Comparison of ENCODE assay signal across 12 mouse cellular contexts in the genomic region with DNA sequence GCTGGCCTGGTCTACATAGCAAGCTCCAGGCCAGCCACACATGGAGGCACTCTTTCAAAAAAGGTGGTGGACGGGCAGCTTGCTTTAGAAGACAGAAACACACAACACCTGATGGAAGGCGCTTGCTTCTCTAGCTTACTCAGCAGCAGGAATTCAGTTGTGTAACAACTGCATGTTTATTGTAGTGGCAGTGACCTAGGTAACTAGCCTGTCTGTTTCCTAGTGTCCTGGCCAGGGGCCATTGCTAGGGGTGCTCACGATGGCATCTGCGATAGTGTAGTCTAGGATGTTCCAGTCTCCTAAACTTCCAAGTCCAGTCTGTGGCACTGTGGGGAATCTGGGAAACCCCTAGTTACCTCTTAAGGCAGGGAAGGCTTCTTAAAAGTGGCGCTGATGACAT. TPM values are rescaled to one million over a fixed set of nuclear protein-coding genes. Genes with fewer than 3 reads are reported as not detected.
DNase-seq lines count a peak whose midpoint lies in the region; ATAC-seq and TF ChIP-seq lines count a peak whose summit lies in the region.
"Had no signal": no experiment of that assay in that cellular context is flagged by ENCODE, and none has a peak within 500 bp of the region (broad histone marks: within the 10 kb centered on the region; RNA-seq: fewer than 3 reads in every experiment).

No protein-coding gene starts in this region.

- DNase-seq in CH12.LX (ENCODE audit: extremely low read depth): no peak
- no peak for DNase-seq in embryonic facial prominence, embryonic 10.5 days (ENCODE audit: low spot score)
- DNase-seq in hindbrain, embryonic 14.5 days (ENCODE audit: low spot score): no peak
- no peak for DNase-seq in midbrain, embryonic 10.5 days (ENCODE audit: low spot score)
- DNase-seq in urinary bladder, postnatal 25 days (ENCODE audit: low spot score): no peak
- no peak for DNase-seq in thymus, adult 2 months
- DNase-seq in adrenal gland, postnatal 4 days (ENCODE audit: low spot score in 2 of 2): no peak
- DNase-seq: adrenal gland, adult 2 months; heart, adult 18-20 months; kidney, adult 8-10 months; thymus, postnatal 4 days had no signal

- no peak overlapping the region for H3K9ac ChIP-seq in CH12.LX (ENCODE audit: insufficient read depth, low read depth)
- H3K9ac ChIP-seq in hindbrain, embryonic 14.5 days: no peak overlapping the region
- H3K9ac ChIP-seq: embryonic facial prominence, embryonic 15.5 days had no signal

- TF ChIP-seq CTCF in CH12.LX (conservative IDR thresholded peaks at IDR 0.05 in 1 of 2, IDR thresholded peaks at IDR 0.05 in 1 of 2; ENCODE audit: low read depth in 2 of 2, low read length in 2 of 2): no peak
- TF ChIP-seq CTCF in thymus, adult 2 months (IDR thresholded peaks at IDR 0.05; ENCODE audit: borderline replicate concordance, control insufficient read depth, extremely low read depth, insufficient read depth, low read length, poor library complexity): no peak

- no peaks in the 10 kb centered on the region for H3K27me3 ChIP-seq in CH12.LX (replicated peaks)
- no peaks in the 10 kb centered on the region for H3K27me3 ChIP-seq in embryonic facial prominence, embryonic 10.5 days (replicated peaks; ENCODE audit: low read depth, poor library complexity, severe bottlenecking)
- H3K27me3 ChIP-seq in hindbrain, embryonic 14.5 days (ENCODE audit: control insufficient read depth, insufficient read depth, low read length): no peaks in the 10 kb centered on the region
- no peaks in the 10 kb centered on the region for H3K27me3 ChIP-seq in midbrain, embryonic 10.5 days (ENCODE audit: low read depth, poor library complexity, severe bottlenecking)
- no peaks in the 10 kb centered on the region for H3K27me3 ChIP-seq in thymus, adult 2 months (ENCODE audit: control insufficient read depth, insufficient read depth, low read length)
- H3K27me3 ChIP-seq: embryonic facial prominence, embryonic 15.5 days had no signal

- H3K27ac ChIP-seq in CH12.LX (ENCODE audit: insufficient read depth, low read depth): peak overlapping the region; percentile 28; the same call in 1 of the 2 replicates
- peak overlapping the region; percentile 97 for H3K27ac ChIP-seq in embryonic facial prominence, embryonic 10.5 days (replicated peaks)
- H3K27ac ChIP-seq in hindbrain, embryonic 14.5 days: peak overlapping the region; percentile 99
- peak overlapping the region; percentile 99 for H3K27ac ChIP-seq in midbrain, embryonic 10.5 days (replicated peaks)
- H3K27ac ChIP-seq in thymus, adult 2 months (ENCODE audit: control insufficient read depth, insufficient read depth, low read length): no peak overlapping the region

- no peak overlapping the region for H3K4me2 ChIP-seq in CH12.LX (ENCODE audit: insufficient read depth, low read depth, poor library complexity, severe bottlenecking)
- no peak overlapping the region for H3K4me2 ChIP-seq in hindbrain, embryonic 14.5 days (replicated peaks)
- H3K4me2 ChIP-seq: embryonic facial prominence, embryonic 15.5 days had no signal

- H3K9me3 ChIP-seq in CH12.LX (replicated peaks; ENCODE audit: low read length): no peaks in the 10 kb centered on the region
- H3K9me3 ChIP-seq in embryonic facial prominence, embryonic 10.5 days: no peaks in the 10 kb centered on the region
- H3K9me3 ChIP-seq in hindbrain, embryonic 14.5 days (ENCODE audit: control insufficient read depth, low read length): no peaks in the 10 kb centered on the region
- H3K9me3 ChIP-seq in midbrain, embryonic 10.5 days (replicated peaks): no peaks in the 10 kb centered on the region
- H3K9me3 ChIP-seq: embryonic facial prominence, embryonic 15.5 days had no signal

- ATAC-seq in hindbrain, embryonic 14.5 days (ENCODE audit: low FRiP score): no peak

- no peak for TF ChIP-seq RAD21 in CH12.LX (IDR thresholded peaks at IDR 0.05; ENCODE audit: low read depth, low read length)

- H3K4me3 ChIP-seq in CH12.LX (replicated peaks in 1 of 3; ENCODE audit: low read depth in 2 of 3, low read length in 2 of 3, poor library complexity in 1 of 3): no peak overlapping the region
- no peak overlapping the region for H3K4me3 ChIP-seq in embryonic facial prominence, embryonic 10.5 days
- H3K4me3 ChIP-seq in hindbrain, embryonic 14.5 days (replicated peaks; ENCODE audit: low read length): no peak overlapping the region
- H3K4me3 ChIP-seq in midbrain, embryonic 10.5 days: no peak overlapping the region
- H3K4me3 ChIP-seq in thymus, adult 2 months (ENCODE audit: control insufficient read depth, insufficient read depth, low read length): no peak overlapping the region
- H3K4me3 ChIP-seq: embryonic facial prominence, embryonic 15.5 days had no signal

- peaks cover 20 to 38% of the 10 kb centered on the region in 2 experiments for H3K36me3 ChIP-seq in CH12.LX (replicated peaks in 1 of 2; ENCODE audit: control insufficient read depth in 1 of 2, insufficient read depth in 1 of 2, low read length in 1 of 2)
- H3K36me3 ChIP-seq in embryonic facial prominence, embryonic 10.5 days (replicated peaks): peaks cover 25% of the 10 kb centered on the region
- peaks cover 7% of the 10 kb centered on the region for H3K36me3 ChIP-seq in hindbrain, embryonic 14.5 days (replicated peaks; ENCODE audit: control insufficient read depth, insufficient read depth)
- H3K36me3 ChIP-seq in midbrain, embryonic 10.5 days: peaks cover 20% of the 10 kb centered on the region
- no peaks in the 10 kb centered on the region for H3K36me3 ChIP-seq in thymus, adult 2 months (ENCODE audit: control insufficient read depth, insufficient read depth, low read length)

- H3K79me2 ChIP-seq in CH12.LX (replicated peaks; ENCODE audit: control insufficient read depth, extremely low read depth, insufficient read depth, poor library complexity, severe bottlenecking): peaks cover 20% of the 10 kb centered on the region

- dilution Hi-C loops in CH12.LX (cut with MboI; ENCODE audit: extremely low pct_ligation_motif_present, extremely low pct_unique_long_range_greater_than_20kb, low sequenced_read_pairs): no loop called here

- WGBS in embryonic facial prominence, embryonic 10.5 days: 93% methylated on average over 5 of the region's 5 CpGs
- 81% methylated on average over 5 of the region's 5 CpGs for WGBS in hindbrain, embryonic 14.5 days
- WGBS in midbrain, embryonic 10.5 days: 87% methylated on average over 5 of the region's 5 CpGs
- WGBS in thymus, adult 2 months: 96% methylated on average over 5 of the region's 5 CpGs

- in situ Hi-C loops in CH12.LX (cut with MboI; ENCODE audit: low pct_ligation_motif_present, low pct_unique_long_range_greater_than_20kb, low sequenced_read_pairs): loop anchor here (5.0 to 10.0 kb wide), 2 partner anchors 71 to 93 kb away; a partner anchor contains a TSS

- TF ChIP-seq EP300 in CH12.LX (IDR thresholded peaks at IDR 0.05; ENCODE audit: low read length): no peak

- no peak for TF ChIP-seq POLR2A in CH12.LX (IDR thresholded peaks at IDR 0.05; ENCODE audit: low read depth, low read length)
- TF ChIP-seq POLR2A in thymus, adult 2 months (IDR thresholded peaks at IDR 0.05; ENCODE audit: control insufficient read depth, extremely low read depth, insufficient read depth, low read length, poor library complexity): no peak

- H3K4me1 ChIP-seq in CH12.LX (ENCODE audit: control insufficient read depth in 1 of 2, insufficient read depth in 2 of 2): peaks cover 2 to 41% of the 10 kb centered on the region in 2 experiments; a peak in 3 of 4 replicates
- peaks cover 37% of the 10 kb centered on the region for H3K4me1 ChIP-seq in embryonic facial prominence, embryonic 10.5 days
- H3K4me1 ChIP-seq in hindbrain, embryonic 14.5 days (replicated peaks; ENCODE audit: control insufficient read depth, insufficient read depth, low read length): peaks cover 21% of the 10 kb centered on the region
- peaks cover 44% of the 10 kb centered on the region for H3K4me1 ChIP-seq in midbrain, embryonic 10.5 days
- peaks cover 35% of the 10 kb centered on the region for H3K4me1 ChIP-seq in thymus, adult 2 months (replicated peaks; ENCODE audit: control insufficient read depth, insufficient read depth, low read length)

TF ChIP-seq in CH12.LX, 34 proteins besides CTCF, POLR2A, EP300 and RAD21 (continues in another document):
- no peak for TF ChIP-seq USF1 (IDR thresholded peaks at IDR 0.05; ENCODE audit: low read depth, low read length)
- no peak for TF ChIP-seq CHD1 (IDR thresholded peaks at IDR 0.05; ENCODE audit: low read depth, low read length)
- no peak for TF ChIP-seq MAFK (IDR thresholded peaks at IDR 0.05; ENCODE audit: insufficient replicate concordance, low read length)
- no peak for TF ChIP-seq CHD2 (IDR thresholded peaks at IDR 0.05; ENCODE audit: low read length)
- TF ChIP-seq MAX (IDR thresholded peaks at IDR 0.05; ENCODE audit: low read length): no peak
- TF ChIP-seq MXI1 (IDR thresholded peaks at IDR 0.05; ENCODE audit: low read depth, low read length): no peak
- TF ChIP-seq ETS1 (conservative IDR thresholded peaks at IDR 0.05; ENCODE audit: low read depth, low read length): no peak
- TF ChIP-seq SMC3 (IDR thresholded peaks at IDR 0.05; ENCODE audit: low read depth, low read length): no peak
- no peak for TF ChIP-seq PAX5 (IDR thresholded peaks at IDR 0.05; ENCODE audit: low read length)
- no peak for TF ChIP-seq ZNF384 (IDR thresholded peaks at IDR 0.05; ENCODE audit: low read depth, low read length)
- TF ChIP-seq MAZ (IDR thresholded peaks at IDR 0.05; ENCODE audit: low read depth, low read length): no peak
- TF ChIP-seq USF2 (conservative IDR thresholded peaks at IDR 0.05; ENCODE audit: low read depth, low read length): no peak

RNA-seq across cellular contexts. Expression of a gene that starts 2.8 kb away (rescaled TPM):
- total RNA-seq in CH12.LX (2012; rRNA removed): 130 and 159 TPM in 2 replicates
- total RNA-seq in CH12.LX (2014; rRNA removed): 77.6 and 94.3 TPM in 2 replicates
- polyA plus RNA-seq in CH12.LX (2012; ENCODE audit: insufficient read length, low read depth): 214 and 253 TPM in 2 replicates
- 172 and 192 TPM in 2 replicates for polyA plus RNA-seq in embryonic facial prominence, embryonic 10.5 days (2016; fragmentation: Nextera tagmentation; extraction: Ambion mirVana)
- polyA plus RNA-seq in hindbrain, embryonic 14.5 days (2014; fragmentation: Nextera tagmentation; extraction: Ambion mirVana): 153 and 154 TPM in 2 replicates
- 214 and 239 TPM in 2 replicates for polyA plus RNA-seq in midbrain, embryonic 10.5 days (2016; fragmentation: Nextera tagmentation; extraction: Ambion mirVana)
- polyA plus RNA-seq in thymus, adult 2 months (2012; rRNA removed): 410 and 478 TPM in 2 replicates
- total RNA-seq in adrenal gland, postnatal 4 days (2021): 10 to 100 TPM; 54.6 to 71.7 TPM

RNA-seq across cellular contexts. Expression of a gene that starts 16.4 kb away (rescaled TPM):
- 37.1 and 48.8 TPM in 2 replicates for total RNA-seq in CH12.LX (2012; rRNA removed)
- total RNA-seq in CH12.LX (2014; rRNA removed): 35.1 and 35.7 TPM in 2 replicates
- polyA plus RNA-seq in CH12.LX (2012; ENCODE audit: insufficient read length, low read depth): 42.9 and 43.6 TPM in 2 replicates
- polyA plus RNA-seq in embryonic facial prominence, embryonic 10.5 days (2016; fragmentation: Nextera tagmentation; extraction: Ambion mirVana): 23.4 and 24.2 TPM in 2 replicates
- 12.9 and 13.8 TPM in 2 replicates for polyA plus RNA-seq in hindbrain, embryonic 14.5 days (2014; fragmentation: Nextera tagmentation; extraction: Ambion mirVana)
- 23.0 and 25.6 TPM in 2 replicates for polyA plus RNA-seq in midbrain, embryonic 10.5 days (2016; fragmentation: Nextera tagmentation; extraction: Ambion mirVana)
- 33.1 and 39.4 TPM in 2 replicates for polyA plus RNA-seq in thymus, adult 2 months (2012; rRNA removed)
- 10 to 100 TPM; 11.1 to 11.3 TPM for total RNA-seq in adrenal gland, postnatal 4 days (2021)
